Mouse (Mus musculus) embryo, embryonic 10.5 days (tissue): ENCODE data around the gene Mex3a.

Experiments
- DNase-seq: peaks from one replicate; pipeline ENCODE4 v3.0.0-alpha.2; 2015; ENCODE audit warnings: low spot score

Mex3a gene

GRCm38 (mm10) chr3:88529204-88530000, 2.8 kb upstream of the Mex3a start:
- no peak for DNase-seq

DNA sequence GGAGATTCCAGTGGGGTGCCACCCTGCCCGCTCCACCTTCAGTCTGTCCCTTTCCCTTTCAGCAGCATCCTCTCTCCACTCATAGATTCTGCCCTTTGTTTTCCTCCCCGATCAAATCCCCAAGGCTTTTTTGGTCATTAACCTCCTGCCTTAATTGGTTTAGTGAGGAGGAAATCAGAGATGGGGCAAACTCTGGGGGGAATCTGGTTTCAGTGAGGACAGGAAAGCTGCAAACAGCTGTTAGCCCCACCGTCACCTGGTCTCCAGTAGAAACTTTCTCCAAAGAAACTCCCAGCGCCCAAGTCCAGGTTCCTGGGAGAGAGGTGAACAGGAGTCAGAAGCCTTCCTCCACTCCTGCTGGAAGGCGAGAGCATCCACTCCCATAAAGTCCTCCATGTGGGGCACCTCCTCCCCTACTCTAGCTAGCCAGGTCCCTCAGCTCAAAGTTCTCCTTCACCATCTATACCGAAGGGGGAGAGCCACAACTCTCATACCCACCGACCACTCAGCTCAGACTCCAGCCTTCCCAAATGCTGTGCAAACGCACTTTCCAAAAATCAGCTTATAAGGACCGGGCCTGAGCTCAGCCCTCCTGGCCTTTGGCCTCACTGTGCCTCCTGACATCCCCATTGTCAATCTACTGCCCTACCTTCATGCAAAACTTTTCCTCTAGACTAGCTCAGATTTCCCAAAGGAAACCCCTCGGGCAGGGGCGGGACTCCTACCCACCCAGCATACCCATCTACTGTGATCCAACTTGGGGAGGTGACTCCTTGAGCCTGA, 1.9 kb upstream of the Mex3a start:
- DNase-seq: peak; percentile 68

GRCm38 (mm10) chr3:88531348-88532298, 572 bp upstream of the Mex3a start:
- DNase-seq: peak; percentile 92

DNA sequence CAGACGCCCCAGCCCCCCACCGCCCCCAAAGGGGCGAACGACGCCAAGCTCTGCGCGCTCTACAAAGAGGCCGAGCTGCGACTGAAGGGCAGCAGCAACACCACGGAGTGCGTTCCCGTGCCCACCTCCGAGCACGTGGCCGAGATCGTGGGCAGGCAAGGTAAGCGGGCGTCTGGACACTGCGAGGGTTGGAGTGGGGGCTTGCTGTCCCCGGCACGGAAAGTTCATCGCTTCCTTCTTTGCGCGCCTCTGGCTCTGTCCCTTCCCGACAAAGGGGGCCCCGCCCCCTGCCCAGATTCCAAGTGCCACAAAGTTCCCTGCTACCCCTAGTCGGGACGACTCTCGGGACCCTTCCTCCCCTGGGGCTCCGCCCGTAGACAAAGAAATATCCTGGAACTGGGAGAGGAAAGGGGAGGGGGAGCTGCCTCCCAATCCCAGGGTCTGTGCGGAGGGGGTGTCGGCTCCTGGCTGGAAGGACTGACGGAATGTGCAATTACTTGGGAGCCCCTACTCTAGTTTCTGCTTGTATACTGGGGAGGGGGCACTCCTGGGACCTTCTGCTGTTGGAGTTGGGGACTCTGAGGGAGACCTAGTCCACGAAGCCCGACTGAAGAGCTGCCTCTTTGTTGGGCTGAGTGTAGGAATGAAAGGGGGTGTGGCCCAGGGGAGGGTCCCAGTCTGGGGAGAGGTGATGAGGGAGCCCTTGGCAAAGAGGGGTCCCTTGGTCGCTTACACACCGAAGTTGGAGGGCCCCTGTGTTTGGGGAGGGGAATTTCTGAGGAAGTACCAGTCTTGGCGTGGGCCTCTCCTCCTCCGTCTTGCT, 705 bp downstream of the Mex3a start:
- DNase-seq: peak; percentile 83

- no peak for DNase-seq
Measured at GRCm38 (mm10) chr3:88533706-88534105, 1.5 kb downstream of the Mex3a start.

DNA sequence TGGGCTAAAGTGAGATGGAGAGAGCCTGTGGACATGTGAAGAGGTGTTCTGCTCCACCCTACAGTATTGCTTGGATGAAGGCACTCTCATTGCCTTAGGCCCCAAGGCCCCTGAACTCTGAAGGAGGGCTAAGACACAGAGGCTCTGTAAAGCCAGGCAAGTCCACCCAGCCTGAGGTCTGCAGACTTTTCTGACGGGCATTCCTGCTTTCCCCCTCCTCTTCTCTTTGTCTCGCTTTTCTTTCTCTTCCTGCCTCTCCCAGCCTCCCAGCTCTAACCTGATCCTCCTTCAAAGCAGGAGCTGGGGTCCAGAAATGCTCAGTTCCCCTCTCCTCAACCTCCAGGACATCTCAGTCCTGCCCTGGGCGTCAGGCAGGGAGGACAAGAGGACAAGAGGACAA, 2.8 kb downstream of the Mex3a start:
- DNase-seq: peak; percentile 14

DNA sequence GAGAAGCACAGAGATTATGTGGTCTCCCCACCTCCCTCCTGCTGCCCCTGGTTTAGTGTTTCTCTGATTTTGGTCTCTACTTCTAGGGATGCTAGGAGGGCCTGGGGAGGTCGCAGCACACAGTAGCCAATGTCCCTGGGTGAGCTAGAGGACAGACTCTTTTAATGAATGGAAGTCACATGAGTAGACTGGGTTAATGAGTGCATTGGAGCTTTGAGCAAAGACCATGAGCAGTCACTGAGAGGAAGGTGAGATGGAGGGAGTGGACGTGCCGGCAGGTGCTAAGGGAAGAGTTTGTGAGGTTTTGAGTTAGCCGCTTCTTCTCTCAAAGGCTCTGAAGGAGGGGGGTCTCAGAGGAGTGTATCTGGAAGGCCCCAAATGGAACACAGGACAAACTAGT, 3.3 kb downstream of the Mex3a start:
- peak; percentile 7 for DNase-seq

DNA sequence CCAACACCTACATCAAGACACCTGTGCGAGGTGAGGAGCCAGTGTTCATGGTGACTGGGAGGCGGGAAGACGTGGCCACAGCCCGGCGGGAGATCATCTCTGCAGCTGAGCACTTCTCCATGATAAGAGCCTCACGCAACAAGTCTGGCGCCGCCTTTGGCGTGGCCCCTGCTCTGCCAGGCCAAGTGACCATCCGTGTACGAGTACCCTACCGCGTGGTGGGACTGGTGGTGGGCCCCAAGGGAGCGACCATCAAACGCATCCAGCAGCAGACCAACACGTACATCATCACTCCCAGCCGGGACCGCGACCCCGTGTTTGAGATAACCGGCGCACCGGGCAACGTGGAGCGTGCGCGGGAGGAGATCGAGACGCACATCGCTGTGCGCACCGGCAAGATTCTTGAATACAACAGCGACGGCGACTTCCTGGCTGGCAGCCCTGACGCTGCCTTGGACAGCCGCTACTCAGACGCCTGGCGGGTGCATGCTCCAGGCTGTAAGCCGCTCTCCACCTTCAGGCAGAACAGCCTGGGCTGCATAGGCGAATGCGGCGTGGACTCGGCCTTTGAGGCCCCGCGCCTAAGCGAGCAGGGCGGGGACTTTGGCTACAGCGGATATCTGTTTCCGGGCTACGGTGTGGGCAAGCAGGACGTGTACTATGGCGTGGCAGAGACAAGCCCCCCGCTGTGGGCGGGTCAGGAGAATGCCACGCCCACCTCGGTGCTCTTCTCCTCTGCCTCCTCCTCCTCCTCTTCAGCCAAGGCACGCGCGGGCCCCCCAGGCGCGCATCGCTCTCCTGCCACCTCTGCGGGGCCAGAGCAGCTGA, 4.1 kb downstream of the Mex3a start:
- peak; percentile 86 for DNase-seq

GRCm38 (mm10) chr3:88537146-88537545, 5.0 kb downstream of the Mex3a start:
- no peak for DNase-seq

DNA sequence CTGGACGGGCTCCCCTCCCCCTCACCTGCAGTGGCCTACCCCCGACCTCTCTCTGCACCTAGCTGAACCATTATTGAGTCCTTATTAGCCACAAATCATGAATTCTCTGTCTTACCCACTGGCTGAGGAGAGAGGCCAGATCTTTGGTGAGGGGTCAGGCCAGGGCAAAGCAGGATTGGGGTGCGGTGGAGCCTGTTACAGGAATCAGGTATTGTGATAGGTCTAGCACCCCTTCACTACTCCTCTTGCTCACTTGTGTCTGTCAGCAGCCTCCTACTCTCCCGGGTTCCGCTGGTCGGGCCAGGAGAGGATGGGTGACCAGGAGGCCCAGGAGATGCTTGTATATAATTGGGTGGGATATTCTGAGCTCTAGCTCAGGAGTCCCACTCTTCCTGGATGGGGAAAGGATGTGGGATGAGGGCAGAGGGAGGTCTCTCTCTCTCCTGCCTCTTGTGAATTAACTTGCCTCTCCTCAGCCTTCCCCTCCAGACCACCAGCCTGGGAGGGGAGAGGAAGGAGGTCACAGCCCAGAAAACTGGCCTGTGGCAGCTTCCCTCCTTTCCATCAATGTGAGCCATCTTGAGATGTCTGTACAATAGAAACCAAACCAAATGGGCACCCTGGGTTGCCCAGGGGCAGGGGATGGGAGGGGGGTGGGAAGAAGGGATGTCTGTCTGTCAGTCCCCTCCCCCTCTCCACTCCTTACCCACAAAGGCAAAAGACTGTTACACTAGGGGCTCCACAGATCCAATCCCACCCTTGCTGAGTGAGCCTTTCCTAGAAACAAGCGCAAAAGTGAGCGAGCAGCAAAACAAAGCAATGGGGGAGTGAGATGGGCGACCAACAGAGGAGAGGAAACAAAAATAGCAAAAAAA, 6.3 kb downstream of the Mex3a start:
- DNase-seq: peak; percentile 52

DNA sequence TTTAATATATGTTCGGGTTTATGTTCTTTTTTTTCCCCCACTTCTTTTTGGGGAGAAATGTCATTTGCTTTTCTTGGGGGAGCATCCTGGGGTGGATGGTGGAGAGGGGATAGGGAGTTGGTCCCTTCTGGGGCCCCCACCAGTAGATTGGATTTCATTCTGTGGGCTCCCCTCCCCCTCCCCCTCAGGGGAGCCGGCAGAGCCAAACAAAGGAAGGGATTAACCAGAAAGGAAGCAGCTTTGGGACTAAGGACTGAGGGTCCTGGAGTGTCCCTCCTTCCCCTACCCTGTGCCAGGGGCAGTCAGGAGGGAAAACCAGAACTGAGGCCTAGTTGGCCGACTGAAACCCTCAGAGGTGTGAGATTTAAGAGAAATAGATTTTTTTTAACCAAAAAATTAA, 7.2 kb downstream of the Mex3a start:
- peak; percentile 77 for DNase-seq

DNA sequence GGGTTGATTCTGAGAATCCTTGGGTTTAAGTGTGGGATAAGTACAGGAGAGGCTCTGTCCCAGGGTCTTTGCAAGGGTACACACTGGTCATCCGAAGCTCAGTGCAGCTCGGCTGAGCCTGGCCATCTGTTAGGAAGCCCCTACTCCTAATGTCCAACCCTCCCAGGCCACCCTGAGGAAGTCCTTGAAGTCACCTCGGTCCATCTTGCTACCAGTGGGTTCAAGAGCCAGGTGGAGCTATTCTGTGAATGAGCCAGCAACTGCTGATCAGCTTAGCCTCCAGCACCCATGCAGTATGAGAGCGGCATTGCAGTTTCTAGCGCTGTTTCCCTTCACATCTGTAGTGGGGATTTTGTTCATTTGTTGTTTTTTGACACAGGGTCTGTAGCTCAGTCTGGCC, 7.9 kb downstream of the Mex3a start:
- DNase-seq: peak; percentile 21

DNA sequence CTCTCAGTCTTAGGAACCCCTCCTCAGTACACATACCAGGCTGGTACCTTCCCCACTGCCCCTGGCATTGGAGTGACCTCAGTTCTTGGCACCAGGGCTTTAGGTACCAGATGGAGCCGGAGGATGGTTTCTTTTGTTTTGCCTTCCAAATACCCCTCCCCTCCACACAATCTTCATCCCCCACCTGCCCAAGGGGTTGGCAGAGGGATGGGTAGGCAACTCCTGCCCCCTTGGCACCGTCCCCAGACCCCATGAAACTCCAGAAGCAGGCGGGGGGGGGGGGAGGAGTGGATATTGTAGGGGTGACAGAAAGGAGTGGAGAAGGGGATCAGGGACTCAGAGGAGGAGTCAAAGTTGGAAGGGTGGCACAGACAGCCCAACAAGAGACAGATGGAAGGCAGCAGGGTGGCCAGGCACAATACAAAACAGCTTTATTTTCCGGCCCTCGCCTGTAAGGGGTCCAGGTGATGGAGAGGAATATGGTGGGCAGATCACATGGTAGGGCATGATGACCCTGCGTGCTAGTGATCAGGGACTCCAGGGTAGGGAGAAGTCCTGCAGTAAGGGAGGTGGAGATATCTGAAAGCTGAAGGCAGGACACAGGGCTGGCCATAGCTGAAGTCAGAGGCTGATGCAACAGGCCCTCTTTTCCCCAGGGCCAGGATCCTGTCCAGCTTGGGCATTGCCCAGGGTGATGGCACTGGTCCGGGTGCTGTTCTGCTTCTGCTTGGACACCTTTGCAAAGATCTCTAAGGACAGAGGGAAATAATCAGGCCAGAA, 9.6 kb downstream of the Mex3a start:
- no peak for DNase-seq

GRCm38 (mm10) chr3:88542486-88542885, 10.3 kb downstream of the Mex3a start:
- DNase-seq: no peak

DNA sequence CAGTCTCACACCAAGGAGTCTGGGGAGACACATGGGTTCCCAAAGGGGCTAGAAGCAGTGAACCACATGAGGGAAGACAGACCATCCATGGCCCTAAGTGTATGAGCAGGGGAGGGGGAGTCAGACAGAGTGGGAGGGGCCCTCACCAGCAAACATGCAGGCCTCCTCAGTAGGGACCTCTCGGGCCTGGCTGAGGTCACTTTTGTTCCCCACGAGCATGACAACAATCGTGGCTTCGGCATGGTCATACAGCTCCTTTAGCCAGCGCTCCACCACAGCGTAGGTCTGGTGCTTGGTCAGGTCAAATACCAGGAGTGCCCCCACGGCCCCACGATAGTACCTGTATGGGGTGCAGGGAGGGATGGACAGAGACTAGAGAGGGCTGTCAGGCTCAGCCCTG, 11.0 kb downstream of the Mex3a start:
- DNase-seq: no peak

DNA sequence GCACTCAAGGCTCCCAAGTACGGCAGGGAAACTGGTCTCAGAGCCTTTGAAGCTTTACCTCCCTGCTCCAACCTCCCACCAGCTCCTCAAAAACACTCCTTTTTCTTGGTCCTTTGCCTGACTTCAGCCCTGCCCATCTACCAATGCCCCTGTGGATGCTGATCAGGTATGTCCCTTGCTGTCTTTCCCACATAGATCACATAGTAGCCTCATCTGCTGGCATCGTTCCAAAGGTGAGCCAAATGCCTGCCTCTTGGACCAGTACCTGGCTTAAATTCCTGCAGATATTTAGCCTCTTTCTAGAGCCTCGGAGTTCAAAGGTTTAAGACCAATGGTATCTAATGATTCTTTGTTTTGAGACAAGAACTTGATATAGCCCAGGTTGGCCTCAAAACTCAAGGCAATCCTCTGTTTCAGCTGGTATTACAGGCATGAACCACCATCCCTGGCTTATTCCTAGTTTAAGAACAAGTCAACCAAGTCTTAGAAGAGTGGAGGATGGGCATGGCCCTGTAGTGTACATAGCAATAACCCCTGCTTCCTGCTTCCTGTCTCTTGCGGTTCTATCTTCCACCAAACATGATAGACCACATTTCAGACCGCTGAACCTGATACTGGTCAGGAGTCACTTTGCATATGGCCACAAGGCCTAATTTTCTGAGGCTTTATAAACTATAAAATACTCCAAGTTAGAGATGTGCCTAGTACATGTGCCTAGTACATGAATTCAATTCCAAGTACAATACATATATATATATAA, 11.6 kb downstream of the Mex3a start:
- DNase-seq: no peak

DNA sequence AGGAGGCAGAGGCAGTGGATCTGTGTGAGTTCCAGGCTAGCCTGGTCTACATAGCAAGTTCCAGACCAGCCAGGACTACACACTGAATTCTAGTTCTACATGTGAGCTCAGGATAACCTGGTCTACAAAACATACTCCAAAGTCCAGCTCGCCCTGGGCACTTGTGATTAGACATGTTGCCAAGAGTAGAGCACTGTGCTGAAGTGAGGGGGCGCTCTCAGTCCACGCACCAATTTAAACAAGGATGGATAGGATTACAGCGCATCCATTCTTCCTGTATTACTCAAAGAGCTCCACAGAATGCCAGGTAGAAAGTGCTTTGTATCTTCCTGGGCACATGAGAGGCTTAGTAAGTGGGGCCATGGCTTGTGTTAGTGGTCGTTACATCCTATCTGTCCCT, 12.3 kb downstream of the Mex3a start:
- DNase-seq: peak; percentile 61
